In the genomic region with DNA sequence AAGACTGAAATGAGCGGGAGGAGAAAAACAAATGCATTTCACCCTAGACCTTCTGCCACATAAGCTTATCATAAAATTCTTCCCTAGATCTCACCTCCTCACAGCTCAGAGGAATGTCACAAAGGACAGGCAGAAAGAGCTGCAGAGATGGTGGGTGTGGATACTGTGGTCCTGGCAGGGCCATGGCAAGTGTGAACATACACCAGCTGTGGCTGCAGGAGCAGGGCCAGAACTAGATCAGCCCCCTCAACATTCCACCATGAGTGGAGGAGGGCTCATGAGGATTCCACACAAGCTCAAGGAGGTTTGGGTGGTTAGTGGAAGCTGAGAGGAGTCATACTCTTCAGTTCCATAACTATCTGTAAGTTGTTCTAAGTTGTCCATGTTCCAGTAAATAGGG, we compare ENCODE assay signal across 11 mouse cellular contexts.
"Had no signal": no experiment of that assay in that cellular context is flagged by ENCODE, and none has a peak within 500 bp of the region (broad histone marks: within the 10 kb centered on the region; RNA-seq: fewer than 3 reads in every experiment).

No protein-coding gene starts in this region.

- H3K9ac ChIP-seq: intestine, embryonic 15.5 days; limb, embryonic 12.5 days; liver, embryonic 13.5 days; liver, postnatal 0 days; midbrain, embryonic 13.5 days had no signal

- ATAC-seq: intestine, embryonic 15.5 days; liver, postnatal 0 days; midbrain, embryonic 13.5 days had no signal

- H3K4me2 ChIP-seq: intestine, embryonic 15.5 days; limb, embryonic 12.5 days; liver, embryonic 13.5 days; midbrain, embryonic 13.5 days had no signal

- H3K4me1 ChIP-seq: intestine, embryonic 15.5 days; limb, embryonic 12.5 days; liver, embryonic 13.5 days; midbrain, embryonic 13.5 days had no signal

- H3K36me3 ChIP-seq: intestine, embryonic 15.5 days; limb, embryonic 12.5 days; liver, embryonic 13.5 days; midbrain, embryonic 13.5 days had no signal

- H3K4me3 ChIP-seq: intestine, embryonic 15.5 days; layer of hippocampus, adult 2 months; limb, embryonic 12.5 days; liver, embryonic 13.5 days; midbrain, embryonic 13.5 days had no signal

- H3K27ac ChIP-seq: intestine, embryonic 15.5 days; layer of hippocampus, adult 2 months; limb, embryonic 12.5 days; liver, embryonic 13.5 days; midbrain, embryonic 13.5 days had no signal

- H3K27me3 ChIP-seq: intestine, embryonic 15.5 days; limb, embryonic 12.5 days; liver, embryonic 13.5 days; midbrain, embryonic 13.5 days had no signal

- H3K9me3 ChIP-seq: intestine, embryonic 15.5 days; limb, embryonic 12.5 days; liver, embryonic 13.5 days; midbrain, embryonic 13.5 days had no signal

- DNase-seq: kidney, adult 18-20 months; kidney, postnatal 25 days; liver; liver, embryonic 13.5 days; liver, postnatal 0 days; right cerebral cortex, postnatal 14 days; thymus, postnatal 4 days had no signal
